Mouse (Mus musculus) cerebellum, adult (tissue): Measurements from ENCODE around the gene Prr14l.
"Not testable (repeated sequence)": the region's sequence is repeated elsewhere in the genome, so short reads cannot be mapped to it uniquely, and the experiment has no call there.

Experiments used
- ATAC-seq: cut with Nextera tagmentation; 2 replicates; pipeline ENCODE4 v1.9.2; 2017; ENCODE audit warnings: mild to moderate bottlenecking, moderate library complexity, mixed read lengths; ENCODE audit not compliant: insufficient number of reproducible peaks, low FRiP score, low TSS enrichment

The Prr14l gene

GRCm38 (mm10) chr5:32815396-32815795 lies 38.7 kb downstream of the Prr14l start:
- ATAC-seq = no peak

DNA sequence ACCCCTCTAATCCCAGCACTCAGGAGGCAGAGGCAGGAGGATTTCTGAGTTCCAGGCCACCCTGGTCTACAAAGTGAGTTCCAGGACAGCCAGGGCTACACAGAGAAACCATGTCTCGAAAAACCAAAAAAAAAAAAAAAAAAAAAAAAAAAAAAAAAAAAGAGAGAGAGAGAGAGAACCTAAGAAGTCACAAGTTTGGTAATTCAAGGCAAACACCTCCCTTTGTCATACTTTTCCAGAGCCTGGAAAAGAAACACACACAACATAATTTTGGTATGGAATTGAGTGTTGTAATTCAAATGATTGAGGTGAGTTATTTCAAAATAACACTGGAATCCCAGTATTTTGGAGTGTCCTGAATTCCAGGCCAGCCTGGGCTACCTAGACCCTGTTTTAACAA lies 67.6 kb downstream of the Prr14l start:
- not testable (repeated sequence) for ATAC-seq

DNA sequence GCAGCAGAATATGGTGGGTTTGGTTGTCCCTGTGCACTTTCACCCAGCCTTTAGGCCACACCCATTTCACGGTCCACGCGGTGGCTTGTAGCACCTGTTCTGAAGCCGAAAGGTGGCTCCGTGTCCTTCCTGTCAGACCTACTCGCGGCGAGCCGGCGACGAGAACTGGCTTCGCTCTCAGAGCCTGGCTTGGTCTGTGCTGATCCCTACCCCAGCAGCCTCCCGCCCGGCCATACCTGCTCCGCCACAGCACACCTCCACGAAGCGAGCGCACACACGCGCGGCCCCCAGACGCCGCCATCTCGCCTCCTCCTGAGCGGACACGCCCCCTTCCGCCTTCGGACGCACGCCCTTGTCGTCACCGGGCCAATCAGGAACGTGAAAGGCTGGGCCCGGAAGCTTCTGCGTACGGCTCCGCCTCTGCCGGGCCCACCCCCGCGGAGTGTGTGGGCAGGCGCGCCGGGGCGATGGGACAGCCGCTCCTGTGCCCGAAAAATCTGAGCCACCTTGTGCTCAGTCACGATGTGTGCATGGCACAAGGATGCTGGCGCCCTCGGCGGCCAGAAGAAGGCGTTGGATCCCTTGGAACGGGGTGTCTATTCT lies 68.6 kb downstream of the Prr14l start, which contains the start of gene Pisd:
TSS of gene Pisd (minus strand) at position 334 of the 603 bp plus-strand sequence.
- ATAC-seq = peak; percentile 99

GRCm38 (mm10) chr5:32784726-32785125 lies 69.3 kb downstream of the Prr14l start:
- no peak for ATAC-seq

- ATAC-seq = no peak
Measured at GRCm38 (mm10) chr5:32781596-32781995, 72.5 kb downstream of the Prr14l start.

DNA sequence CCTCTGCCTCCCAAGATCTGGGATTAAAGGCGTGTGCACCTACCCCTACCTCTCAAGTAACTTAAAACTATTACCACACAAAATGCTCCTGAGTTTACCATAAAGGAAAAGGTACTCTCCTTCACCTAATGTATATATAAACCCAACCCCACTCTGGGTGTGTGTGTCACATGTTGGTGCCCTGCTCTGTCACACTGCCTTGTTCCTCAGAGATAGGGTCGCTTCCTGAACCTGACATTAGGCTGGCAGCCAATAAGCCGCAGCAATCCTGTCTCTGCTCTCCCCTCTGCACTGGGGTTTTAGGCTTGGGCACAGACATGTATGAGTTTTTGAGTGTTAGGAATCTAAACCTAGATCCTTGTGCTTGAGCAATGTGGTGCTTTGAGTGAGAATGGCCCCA lies 75.9 kb downstream of the Prr14l start:
- ATAC-seq = no peak

DNA sequence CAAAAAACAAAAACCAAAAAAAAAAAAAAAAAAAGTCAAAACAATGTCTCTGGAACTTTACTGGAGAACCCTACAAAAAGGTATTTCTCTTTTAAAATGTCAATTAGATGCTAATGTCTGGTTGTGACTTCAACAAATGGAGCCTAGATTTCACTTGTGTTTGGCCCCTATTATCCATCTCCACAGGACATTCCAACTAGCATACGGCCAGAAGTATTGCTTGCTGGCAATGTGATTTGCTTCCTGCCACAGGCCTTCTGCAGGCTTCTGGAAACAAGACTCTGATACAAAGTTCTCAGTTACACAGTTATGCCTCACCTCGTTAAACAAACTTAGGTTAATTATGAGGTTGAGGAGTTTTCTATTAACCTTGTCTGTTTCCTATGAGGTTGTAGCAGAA lies 81.7 kb downstream of the Prr14l start:
- ATAC-seq = no peak

- no peak for ATAC-seq
Measured at GRCm38 (mm10) chr5:32767636-32768373, 86.3 kb downstream of the Prr14l start.

GRCm38 (mm10) chr5:32767004-32767403 lies 87.1 kb downstream of the Prr14l start:
- ATAC-seq = no peak

DNA sequence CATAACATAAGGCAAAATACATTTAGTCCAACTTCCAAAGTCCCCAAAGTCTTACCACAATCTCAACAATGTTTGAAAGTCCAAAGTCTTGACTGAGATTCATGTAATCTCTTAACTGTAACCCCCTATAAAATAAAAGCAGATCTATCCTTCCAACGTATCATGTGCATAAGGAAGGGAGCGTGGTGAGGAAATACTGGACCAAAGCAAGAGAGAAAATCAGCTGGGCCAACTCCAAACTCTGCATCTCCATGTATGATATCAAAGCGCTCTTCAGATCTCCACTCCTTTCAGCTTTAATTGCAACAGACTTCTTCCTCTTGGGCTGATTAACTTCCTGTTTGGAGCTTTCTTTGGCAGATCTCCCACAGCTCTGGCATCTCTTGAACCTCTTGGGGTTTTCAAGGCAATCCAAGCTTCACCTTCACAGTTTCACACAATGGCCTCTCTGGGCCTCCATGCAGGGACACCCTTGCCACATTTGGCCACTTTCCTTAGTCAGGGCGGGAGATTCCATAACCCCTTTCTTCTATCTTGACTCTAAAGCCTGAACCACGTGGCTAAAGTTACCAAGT lies 92.4 kb downstream of the Prr14l start:
- no peak for ATAC-seq

DNA sequence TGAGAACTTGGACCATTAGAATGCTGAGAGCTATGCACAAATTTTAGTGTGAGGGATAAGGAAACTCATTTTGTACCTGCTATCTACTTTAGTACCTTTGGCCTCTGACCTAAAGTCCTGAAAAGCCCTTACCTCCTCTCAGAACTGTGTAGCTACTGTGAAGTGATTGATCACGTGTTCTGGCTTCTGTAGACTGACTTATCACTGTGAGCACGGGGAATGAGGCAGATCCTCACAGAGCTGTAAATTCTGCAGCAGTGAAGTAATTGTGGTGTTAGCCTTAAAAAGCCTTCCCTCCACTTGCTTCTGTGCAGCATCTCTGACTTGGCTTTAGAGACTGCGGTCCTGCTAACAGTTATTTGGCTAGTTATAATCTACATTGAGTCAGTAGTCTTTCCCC lies 93.3 kb downstream of the Prr14l start:
- ATAC-seq = no peak

GRCm38 (mm10) chr5:32760352-32760751 lies 93.7 kb downstream of the Prr14l start:
- not testable (repeated sequence) for ATAC-seq

DNA sequence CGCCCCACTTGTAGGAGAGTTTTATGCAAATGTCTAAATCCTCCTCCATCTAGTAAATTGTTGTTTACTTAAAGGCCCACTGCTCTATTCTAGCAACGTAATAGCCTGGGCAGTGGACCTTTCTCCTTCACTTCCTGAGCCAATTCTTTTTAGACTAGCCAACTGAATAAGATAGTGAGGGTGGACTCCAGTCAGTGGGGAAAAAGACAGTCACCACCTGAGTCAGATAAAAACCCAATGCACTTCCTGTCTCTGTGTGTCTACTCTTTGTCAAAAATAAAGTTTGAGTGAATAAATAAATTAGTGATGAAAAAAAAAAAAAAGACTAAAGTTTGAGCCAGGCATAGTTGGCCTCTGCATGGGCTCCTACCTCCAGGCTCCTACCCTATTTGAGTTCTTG lies 94.4 kb downstream of the Prr14l start:
- ATAC-seq = no peak

- ATAC-seq = no peak
Measured at GRCm38 (mm10) chr5:32756141-32756540, 97.9 kb downstream of the Prr14l start.

DNA sequence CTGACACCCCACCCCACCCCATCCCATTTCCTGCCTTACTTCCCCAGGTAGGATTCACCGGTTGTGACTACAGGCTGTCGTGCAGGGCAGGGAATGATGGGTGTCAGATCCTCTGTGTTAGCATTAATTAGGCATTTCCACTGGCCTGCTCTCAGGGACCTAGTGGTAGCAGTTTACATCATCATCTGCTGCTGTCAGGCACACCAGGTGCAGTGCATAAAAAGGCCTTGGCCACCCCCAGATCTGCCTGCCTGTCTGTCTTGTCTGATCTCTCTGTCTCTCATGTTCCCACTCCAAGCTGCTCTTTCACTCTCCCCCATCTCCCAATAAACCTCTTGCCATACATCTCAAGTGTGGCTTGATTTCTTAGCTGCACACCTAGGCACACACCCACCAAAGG lies 102.3 kb downstream of the Prr14l start:
- ATAC-seq = no peak

GRCm38 (mm10) chr5:32748936-32749335 lies 105.1 kb downstream of the Prr14l start:
- ATAC-seq = no peak

GRCm38 (mm10) chr5:32747650-32748375 lies 106.2 kb downstream of the Prr14l start:
- 0 out of 2 replicates have a peak, but pooled peaks have one; percentile 42 for ATAC-seq

GRCm38 (mm10) chr5:32745705-32746655 lies 108.1 kb downstream of the Prr14l start:
- no peak; the same call in 1 of the 2 replicates for ATAC-seq

GRCm38 (mm10) chr5:32742149-32742548 lies 111.9 kb downstream of the Prr14l start:
- peak; percentile 54 for ATAC-seq

DNA sequence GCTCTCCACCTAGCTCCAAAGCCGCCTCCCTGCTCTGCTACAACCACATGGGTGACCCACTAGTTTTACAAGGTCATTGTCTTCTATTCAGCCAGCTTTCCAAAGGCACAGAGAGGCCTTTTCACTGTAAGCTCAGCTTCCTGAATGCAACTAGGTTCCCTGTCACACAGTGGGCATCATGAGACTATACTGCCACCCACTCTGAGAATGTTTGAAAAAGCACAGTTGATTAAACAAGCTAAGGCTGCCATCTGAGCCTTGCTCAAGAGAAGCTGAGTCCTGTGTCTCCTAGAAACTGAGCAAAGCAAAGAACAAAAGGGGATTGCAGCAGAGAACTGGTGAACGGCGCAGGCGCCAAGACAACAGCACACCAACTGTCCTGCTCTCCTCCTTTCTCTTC lies 112.7 kb downstream of the Prr14l start:
- ATAC-seq = not testable (repeated sequence)
